Comparison of ENCODE assay signal across 8 mouse cellular contexts in genomic region chr1:94034984-94035743, GRCm38 (mm10). TPM values are rescaled to one million over a fixed set of nuclear protein-coding genes. Genes with fewer than 3 reads are reported as not detected.
DNase-seq lines count a peak whose midpoint lies in the region; ATAC-seq lines count a peak whose summit lies in the region.

No protein-coding gene starts in this region.

- peak overlapping the region; percentile 26 for H3K4me3 ChIP-seq in forebrain, embryonic 11.5 days (ENCODE audit: low read depth, low read length)
- peak overlapping the region; percentile 54 for H3K4me3 ChIP-seq in heart, embryonic 16.5 days (ENCODE audit: low read length)
- peak overlapping the region; percentile 41 for H3K4me3 ChIP-seq in liver, embryonic 13.5 days (replicated peaks)
- H3K4me3 ChIP-seq in stomach, embryonic 14.5 days (ENCODE audit: low read depth, low read length): peak overlapping the region; percentile 33

- peak; percentile 75 to 76 for DNase-seq in CD8-positive naive resting alpha-beta T cell, adult 2 months (ENCODE audit: low read depth in 2 of 2, low spot score in 2 of 2)
- DNase-seq in c-Kit-positive CD71-positive TER-119-negative erythroid progenitor cells, embryonic 14.5 days (ENCODE audit: low read depth): peak; percentile 25
- DNase-seq in forebrain, embryonic 11.5 days (ENCODE audit: low spot score): peak; percentile 88
- peak; percentile 74 to 81 for DNase-seq in kidney, postnatal 25 days
- peak; percentile 27 for DNase-seq in liver, embryonic 13.5 days
- DNase-seq in natural killer cell, adult 2 months (ENCODE audit: low spot score in 2 of 2): peak; percentile 82 to 91

- H3K9ac ChIP-seq in forebrain, embryonic 11.5 days (ENCODE audit: low read length): peak overlapping the region; percentile 21
- H3K9ac ChIP-seq in heart, embryonic 16.5 days (ENCODE audit: low read length): peak overlapping the region; percentile 54
- no peak overlapping the region for H3K9ac ChIP-seq in liver, embryonic 13.5 days
- H3K9ac ChIP-seq in stomach, embryonic 14.5 days (replicated peaks; ENCODE audit: low read depth, low read length): 0 out of 2 replicates have a peak overlapping the region, but pooled peaks have one; percentile 21

- peak; percentile 95 for ATAC-seq in forebrain, embryonic 11.5 days (replicated peaks; ENCODE audit: low FRiP score)
- ATAC-seq in heart, embryonic 16.5 days (replicated peaks; ENCODE audit: extremely low read depth, insufficient read depth, low FRiP score): peak; percentile 90
- peak; percentile 81 for ATAC-seq in liver, embryonic 13.5 days (ENCODE audit: low read depth)
- ATAC-seq in stomach, embryonic 14.5 days (ENCODE audit: insufficient number of reproducible peaks, insufficient read depth, low FRiP score, low read depth): peak; percentile 88

- 2% methylated on average over 25 of the region's 25 CpGs for WGBS in forebrain, embryonic 11.5 days
- under 1% methylated on average over 25 of the region's 25 CpGs for WGBS in heart, embryonic 16.5 days
- under 1% methylated on average over 25 of the region's 25 CpGs for WGBS in liver, embryonic 13.5 days (ENCODE audit: insufficient replicate concordance)
- WGBS in stomach, embryonic 14.5 days: 2% methylated on average over 25 of the region's 25 CpGs

- H3K4me2 ChIP-seq in forebrain, embryonic 11.5 days (ENCODE audit: low read depth, low read length, severe bottlenecking): peak overlapping the region; percentile 51
- peak overlapping the region; percentile 89 for H3K4me2 ChIP-seq in heart, embryonic 16.5 days (ENCODE audit: low read depth, low read length)
- H3K4me2 ChIP-seq in liver, embryonic 13.5 days: peak overlapping the region; percentile 64
- peak overlapping the region; percentile 87 for H3K4me2 ChIP-seq in stomach, embryonic 14.5 days (replicated peaks; ENCODE audit: low read depth, low read length)

- H3K27me3 ChIP-seq in forebrain, embryonic 11.5 days (ENCODE audit: control insufficient read depth, insufficient read depth, low read length): no peaks in the 10 kb centered on the region
- H3K27me3 ChIP-seq in heart, embryonic 16.5 days (ENCODE audit: control insufficient read depth, insufficient read depth, low read length): no peaks in the 10 kb centered on the region
- H3K27me3 ChIP-seq in liver, embryonic 13.5 days: no peaks in the 10 kb centered on the region
- H3K27me3 ChIP-seq in stomach, embryonic 14.5 days (ENCODE audit: control insufficient read depth, insufficient read depth, low read length): no peaks in the 10 kb centered on the region

- H3K9me3 ChIP-seq in forebrain, embryonic 11.5 days (ENCODE audit: control insufficient read depth, low read length): no peaks in the 10 kb centered on the region
- no peaks in the 10 kb centered on the region for H3K9me3 ChIP-seq in heart, embryonic 16.5 days (replicated peaks; ENCODE audit: control insufficient read depth, low read length)
- H3K9me3 ChIP-seq in liver, embryonic 13.5 days (replicated peaks): no peaks in the 10 kb centered on the region
- H3K9me3 ChIP-seq in stomach, embryonic 14.5 days (ENCODE audit: control insufficient read depth, low read depth, low read length): no peaks in the 10 kb centered on the region

- H3K36me3 ChIP-seq in forebrain, embryonic 11.5 days (ENCODE audit: control insufficient read depth, insufficient read depth, low read length): no peaks in the 10 kb centered on the region
- no peaks in the 10 kb centered on the region for H3K36me3 ChIP-seq in heart, embryonic 16.5 days (ENCODE audit: control insufficient read depth, insufficient read depth)
- no peaks in the 10 kb centered on the region for H3K36me3 ChIP-seq in liver, embryonic 13.5 days
- no peaks in the 10 kb centered on the region for H3K36me3 ChIP-seq in stomach, embryonic 14.5 days (ENCODE audit: control insufficient read depth, insufficient read depth, low read length)

- no peak overlapping the region for H3K27ac ChIP-seq in forebrain, embryonic 11.5 days (ENCODE audit: low read depth, low read length)
- H3K27ac ChIP-seq in heart, embryonic 16.5 days (ENCODE audit: low read length): peak overlapping the region; percentile 91
- peak overlapping the region; percentile 61 for H3K27ac ChIP-seq in liver, embryonic 13.5 days
- H3K27ac ChIP-seq in stomach, embryonic 14.5 days (ENCODE audit: low read length): peak overlapping the region; percentile 58; the same call in 1 of the 2 replicates

- H3K4me1 ChIP-seq in forebrain, embryonic 11.5 days (replicated peaks; ENCODE audit: control insufficient read depth, insufficient read depth, low read length): no peaks in the 10 kb centered on the region
- peaks cover 5% of the 10 kb centered on the region; the same call in 1 of the 2 replicates for H3K4me1 ChIP-seq in heart, embryonic 16.5 days (ENCODE audit: control insufficient read depth, insufficient read depth, low read length)
- 0 out of 2 replicates have a peak, but pooled peaks cover 2% of the 10 kb centered on the region for H3K4me1 ChIP-seq in liver, embryonic 13.5 days (replicated peaks)
- no peaks in the 10 kb centered on the region for H3K4me1 ChIP-seq in stomach, embryonic 14.5 days (ENCODE audit: control insufficient read depth, insufficient read depth, low read length)

RNA-seq across cellular contexts. Expression of gene Neu4, which starts 14.9 kb away (rescaled TPM):
- not detected in 2 replicates for polyA plus RNA-seq in forebrain, embryonic 11.5 days (2014; fragmentation: Nextera tagmentation; extraction: Ambion mirVana)
- polyA plus RNA-seq in heart, embryonic 16.5 days (2015; fragmentation: Nextera tagmentation; extraction: Ambion mirVana): not detected in 2 replicates
- not detected in 2 replicates for polyA plus RNA-seq in liver, embryonic 13.5 days (2015; fragmentation: Nextera tagmentation; extraction: Ambion mirVana)
- not detected in 2 replicates for polyA plus RNA-seq in stomach, embryonic 14.5 days (2014; fragmentation: Nextera tagmentation; extraction: Ambion mirVana)

RNA-seq across cellular contexts. Expression of gene Pdcd1, which starts 17.2 kb away (rescaled TPM):
- not detected in 2 replicates for polyA plus RNA-seq in forebrain, embryonic 11.5 days (2014; fragmentation: Nextera tagmentation; extraction: Ambion mirVana)
- polyA plus RNA-seq in heart, embryonic 16.5 days (2015; fragmentation: Nextera tagmentation; extraction: Ambion mirVana): 2.1 and 3.7 TPM in 2 replicates
- not detected in 2 replicates for polyA plus RNA-seq in liver, embryonic 13.5 days (2015; fragmentation: Nextera tagmentation; extraction: Ambion mirVana)
- polyA plus RNA-seq in stomach, embryonic 14.5 days (2014; fragmentation: Nextera tagmentation; extraction: Ambion mirVana): not detected in 2 replicates

RNA-seq across cellular contexts. Expression of gene Gal3st2c, which starts 44.9 kb away (rescaled TPM):
- polyA plus RNA-seq in forebrain, embryonic 11.5 days (2014; fragmentation: Nextera tagmentation; extraction: Ambion mirVana): not detected in 2 replicates
- polyA plus RNA-seq in heart, embryonic 16.5 days (2015; fragmentation: Nextera tagmentation; extraction: Ambion mirVana): 0.03 TPM in 1 of 2 replicates, not detected in the other
- not detected in 2 replicates for polyA plus RNA-seq in liver, embryonic 13.5 days (2015; fragmentation: Nextera tagmentation; extraction: Ambion mirVana)
- polyA plus RNA-seq in stomach, embryonic 14.5 days (2014; fragmentation: Nextera tagmentation; extraction: Ambion mirVana): not detected in 2 replicates

Comparison
In these comparisons a context has a peak if more than half of its experiments do, and no peak if none do; other contexts are left out.
1. DNase-seq: peak in every context shown above with its lines; median percentile 88 in forebrain, embryonic 11.5 days; 86 in natural killer cell, adult 2 months; 78 in kidney, postnatal 25 days; 76 in CD8-positive naive resting alpha-beta T cell, adult 2 months; 27 in liver, embryonic 13.5 days; 25 in c-Kit-positive CD71-positive TER-119-negative erythroid progenitor cells, embryonic 14.5 days.